Mouse (Mus musculus) left cerebral cortex, adult 11 months (tissue): ENCODE results near the gene Ctsll3.

ENCODE experiments used
- DNase-seq: peaks from one replicate; pipeline ENCODE4 v3.0.0; 2022; ENCODE audit warnings: low spot score

Ctsll3 gene

GRCm38 (mm10) chr13:60802749-60803148 is at the start of gene Ctsll3:
Gene Ctsll3, minus strand, starts transcription at chr13:60802849.
- DNase-seq: no peak

GRCm38 (mm10) chr13:60848241-60849120 is 45.8 kb upstream of the Ctsll3 start:
- DNase-seq: no peak

- DNase-seq: no peak
These were observed 40.5 kb upstream of the Ctsll3 start for GRCm38 (mm10) chr13:60843153-60843552.

GRCm38 (mm10) chr13:60842703-60843102 is 40.1 kb upstream of the Ctsll3 start:
- DNase-seq: no peak

GRCm38 (mm10) chr13:60839353-60839902 is 36.8 kb upstream of the Ctsll3 start:
- DNase-seq: no peak

- no peak for DNase-seq
These were observed 23.4 kb upstream of the Ctsll3 start for GRCm38 (mm10) chr13:60826052-60826451.

GRCm38 (mm10) chr13:60820486-60821175 is 18.0 kb upstream of the Ctsll3 start:
- DNase-seq: no peak

GRCm38 (mm10) chr13:60819469-60819868 is 16.8 kb upstream of the Ctsll3 start:
- DNase-seq: no peak

- DNase-seq: no peak
These were observed 11.1 kb upstream of the Ctsll3 start for GRCm38 (mm10) chr13:60813722-60814121.

- DNase-seq: no peak
These were observed 10.1 kb upstream of the Ctsll3 start for GRCm38 (mm10) chr13:60812768-60813167.

GRCm38 (mm10) chr13:60809690-60810089 is 7.0 kb upstream of the Ctsll3 start:
- DNase-seq: no peak

GRCm38 (mm10) chr13:60789466-60789865 is 13.2 kb downstream of the Ctsll3 start:
- DNase-seq: no peak

- DNase-seq: no peak
These were observed 16.4 kb downstream of the Ctsll3 start, which contains the start of gene BC051665 for GRCm38 (mm10) chr13:60786264-60786663. Gene BC051665, minus strand, starts transcription at chr13:60786364.

GRCm38 (mm10) chr13:60783301-60783700 is 19.3 kb downstream of the Ctsll3 start:
- DNase-seq: no peak

GRCm38 (mm10) chr13:60780534-60780933 is 22.1 kb downstream of the Ctsll3 start:
- DNase-seq: no peak

GRCm38 (mm10) chr13:60761161-60761560 is 41.5 kb downstream of the Ctsll3 start:
- DNase-seq: no peak

GRCm38 (mm10) chr13:60760392-60760791 is 42.3 kb downstream of the Ctsll3 start:
- no peak for DNase-seq

- no peak for DNase-seq
These were observed 43.5 kb downstream of the Ctsll3 start for GRCm38 (mm10) chr13:60759136-60759535.

- DNase-seq: no peak
These were observed 45.4 kb downstream of the Ctsll3 start for GRCm38 (mm10) chr13:60757292-60757691.

GRCm38 (mm10) chr13:60755251-60755650 is 47.4 kb downstream of the Ctsll3 start:
- no peak for DNase-seq

GRCm38 (mm10) chr13:60753216-60753615 is 49.4 kb downstream of the Ctsll3 start:
- no peak for DNase-seq

GRCm38 (mm10) chr13:60750930-60751329 is 51.7 kb downstream of the Ctsll3 start:
- DNase-seq: no peak

GRCm38 (mm10) chr13:60748556-60748955 is 54.1 kb downstream of the Ctsll3 start:
- no peak for DNase-seq
